Mouse (Mus musculus): ENCODE data around the gene Vezt. TPM values are rescaled to one million over a fixed set of nuclear protein-coding genes. Genes with fewer than 3 reads are reported as not detected.

Gene Vezt
- total RNA-seq (2017) = 6.0 and 14.7 TPM in 2 replicates

DNA sequence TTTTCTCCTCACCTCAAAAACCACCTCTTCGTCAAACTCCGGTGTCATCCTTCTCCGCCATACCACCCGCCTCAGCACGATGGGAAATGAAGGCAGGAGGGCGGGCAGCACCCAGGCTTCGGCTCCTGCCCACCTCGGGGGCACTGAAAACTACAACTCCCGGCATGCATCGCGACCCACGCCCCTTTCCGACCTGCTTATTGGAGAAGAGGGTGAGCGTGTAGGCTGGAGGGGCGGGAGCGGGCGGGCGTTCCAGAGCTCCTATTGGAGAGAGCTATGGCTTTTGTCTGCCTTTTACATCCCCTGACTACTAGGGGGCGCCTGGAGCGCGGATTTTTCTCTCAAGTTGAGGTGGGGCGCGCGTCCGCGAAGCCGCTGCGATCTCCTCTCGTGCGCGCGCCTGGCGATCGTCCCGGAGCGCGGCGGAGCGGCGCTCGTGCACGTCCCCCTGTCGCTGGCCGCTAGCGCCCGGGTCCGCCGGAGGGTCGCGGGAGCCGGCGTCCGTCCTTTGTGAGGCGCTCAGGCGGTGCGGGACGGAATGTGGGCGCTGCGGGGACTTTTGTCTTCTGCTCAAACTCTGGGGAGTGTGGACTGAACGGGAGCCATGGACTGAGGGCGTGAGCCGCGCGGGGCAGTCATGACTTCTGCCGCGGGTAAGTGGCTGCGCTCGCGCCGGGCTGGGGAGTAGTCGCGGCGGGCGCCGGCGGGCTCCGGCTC is at the start of gene Vezt, which contains the start of gene Fgd6:
Gene Vezt, minus strand, starts transcription at position 160 of the 717 bp plus-strand sequence.
Gene Fgd6, plus strand, starts transcription at position 344 of the 717 bp plus-strand sequence.
- ATAC-seq (replicated peaks; ENCODE audit: low read depth, poor library complexity, severe bottlenecking) = peak; percentile 92

DNA sequence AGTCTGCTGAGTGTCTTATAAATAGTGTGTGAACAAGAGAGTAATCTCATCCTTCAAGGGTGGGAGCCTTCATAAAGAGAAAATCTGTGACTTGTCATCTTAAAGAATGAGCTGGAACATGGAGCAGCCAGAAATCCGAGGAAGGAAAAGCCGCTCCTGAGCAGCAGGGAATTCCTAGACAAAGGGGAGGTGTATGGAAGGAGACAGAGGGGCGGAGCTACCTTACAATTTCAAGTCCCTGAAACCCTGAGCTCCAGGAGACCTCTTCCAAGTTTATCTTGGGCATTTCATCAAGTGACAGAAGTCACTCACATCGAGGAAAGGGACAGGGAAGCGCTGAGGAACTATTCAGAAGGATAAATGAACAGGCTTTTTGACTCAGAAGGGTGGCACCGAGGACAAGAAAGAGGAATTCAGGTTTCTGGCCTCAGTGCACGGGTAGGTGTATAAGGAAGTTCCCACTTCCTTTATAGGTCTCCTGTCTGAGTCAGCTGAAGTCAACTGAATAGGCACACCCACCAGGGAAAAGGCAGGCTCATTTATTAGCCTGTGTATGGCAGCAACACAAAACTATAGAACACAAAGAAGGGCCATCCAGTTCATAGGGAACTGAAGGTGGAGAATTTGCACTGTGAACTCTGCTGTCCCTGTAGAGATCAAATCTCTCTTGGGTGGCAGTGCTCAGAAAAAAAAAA is 46.6 kb upstream of the Vezt start:
- ATAC-seq (replicated peaks; ENCODE audit: low read depth, poor library complexity, severe bottlenecking) = peak; percentile 73

DNA sequence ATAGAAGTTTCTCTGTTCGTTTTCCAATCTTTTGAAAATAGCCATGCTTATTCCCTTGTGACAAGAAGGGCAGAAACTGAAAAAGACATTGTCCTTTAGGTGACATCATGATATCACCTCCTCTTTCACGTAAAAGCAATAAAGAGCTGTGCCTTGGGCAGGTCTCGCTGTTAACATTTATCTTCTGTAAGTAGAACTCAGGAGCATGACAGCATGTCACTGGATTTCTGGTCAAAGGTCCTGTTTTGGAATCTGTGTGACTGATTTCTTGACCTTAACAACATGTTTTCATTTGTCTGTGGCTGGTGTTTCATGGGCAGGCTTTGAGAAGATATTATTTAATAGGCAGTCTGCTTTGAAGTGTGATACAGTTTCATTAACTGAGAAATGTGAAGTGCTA is 45.1 kb upstream of the Vezt start:
- no peak for ATAC-seq (replicated peaks; ENCODE audit: low read depth, poor library complexity, severe bottlenecking)

DNA sequence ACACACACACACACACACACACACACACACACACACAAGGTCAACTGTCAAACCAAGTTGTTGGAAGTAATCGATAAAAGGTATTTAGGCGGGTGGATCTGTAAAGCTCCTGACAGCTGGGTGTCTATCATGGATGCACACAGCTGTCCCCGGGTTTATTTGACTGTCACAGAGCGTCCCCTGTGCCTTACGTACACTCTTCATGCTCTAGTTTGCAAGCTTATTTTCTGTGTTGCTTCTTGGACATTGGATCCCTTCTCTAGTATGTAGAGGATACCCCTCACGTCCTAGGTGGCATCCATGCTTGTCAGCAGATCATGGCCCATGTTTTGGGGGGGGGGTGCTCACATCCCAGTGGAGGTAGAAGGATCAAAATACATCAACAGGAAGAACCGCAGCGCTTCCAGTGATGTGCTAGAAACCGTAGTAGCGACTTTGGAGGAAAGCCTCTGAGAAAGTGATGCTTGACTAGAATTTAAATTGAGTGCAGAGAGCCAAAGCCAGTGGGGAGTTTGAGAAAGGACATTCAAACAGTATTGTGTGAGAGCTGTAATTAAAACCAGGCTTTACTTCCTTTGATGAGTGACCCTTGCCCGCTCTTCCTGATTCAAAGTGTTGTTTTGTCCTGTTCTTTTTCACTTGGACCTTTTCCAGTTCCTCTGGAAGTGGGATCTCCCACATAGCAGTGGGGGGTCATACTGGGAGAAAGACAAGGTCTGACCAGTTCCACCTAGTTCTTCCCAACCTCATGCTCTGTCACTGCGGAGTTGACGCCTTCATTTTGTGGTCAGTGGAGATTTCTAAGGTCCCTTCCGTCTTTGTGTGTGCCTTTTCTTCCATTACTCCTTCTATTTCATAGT is 41.6 kb upstream of the Vezt start:
- no peak for ATAC-seq (replicated peaks; ENCODE audit: low read depth, poor library complexity, severe bottlenecking)

DNA sequence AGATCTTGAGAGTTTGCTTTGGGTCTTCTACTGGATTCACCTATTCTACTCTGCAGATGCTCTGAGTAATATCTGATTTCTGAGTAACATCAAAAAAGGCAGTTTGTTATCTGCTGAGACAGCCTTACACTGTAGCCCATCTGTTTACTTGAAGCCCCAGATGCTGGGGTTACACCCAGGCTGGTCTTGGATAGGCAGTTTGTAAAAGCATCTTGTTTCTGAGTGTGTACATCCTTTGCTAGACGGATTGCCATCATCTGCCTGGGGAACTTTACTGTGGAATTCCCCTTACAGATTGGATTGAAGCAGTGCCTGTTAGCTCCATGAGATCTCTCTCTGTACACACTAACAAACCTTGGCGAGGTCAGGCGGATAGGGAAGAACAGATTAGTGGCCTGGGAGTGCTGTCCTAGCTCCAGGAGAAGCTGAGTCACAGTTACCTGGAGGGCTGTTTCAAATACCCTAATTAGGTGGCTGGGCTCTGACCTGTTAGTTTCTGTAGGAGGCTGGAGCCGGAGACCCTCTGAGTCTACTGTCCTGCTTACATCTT is 37.4 kb upstream of the Vezt start:
- no peak; the same call in 1 of the 2 replicates for ATAC-seq (replicated peaks; ENCODE audit: low read depth, poor library complexity, severe bottlenecking)

DNA sequence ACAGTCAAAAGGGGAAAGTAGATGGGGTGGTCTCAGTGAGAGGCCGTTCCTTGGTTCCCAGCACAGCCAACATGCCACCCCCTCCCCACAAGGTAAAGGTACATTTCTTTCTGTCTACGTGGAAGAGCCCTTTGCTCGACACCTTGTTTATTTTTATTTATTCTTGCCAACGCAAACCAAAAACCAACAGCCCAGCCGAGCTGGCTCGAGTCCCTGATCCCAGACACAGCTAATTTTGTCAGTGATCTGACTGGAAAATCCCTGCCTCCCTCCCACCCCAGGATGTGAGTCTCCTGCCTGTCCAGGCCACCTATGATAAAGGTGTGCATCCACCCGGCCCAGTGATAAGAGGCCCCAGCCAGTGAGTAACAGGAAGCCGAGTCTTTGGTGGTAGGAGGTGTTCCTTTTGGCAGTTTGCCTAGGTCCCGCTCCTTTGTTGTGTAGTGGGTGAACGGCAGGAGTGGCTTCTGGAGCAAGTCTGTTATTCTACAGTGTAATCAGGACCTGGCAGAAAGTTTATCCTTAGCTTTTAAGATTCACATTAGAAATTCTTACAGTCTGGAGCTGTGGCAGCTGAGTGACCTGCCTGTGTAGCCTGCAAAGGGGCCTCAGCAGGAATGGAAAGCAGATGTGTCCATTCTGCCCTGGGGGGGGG is 36.8 kb upstream of the Vezt start:
- ATAC-seq (replicated peaks; ENCODE audit: low read depth, poor library complexity, severe bottlenecking) = peak; percentile 47; the same call in 1 of the 2 replicates

DNA sequence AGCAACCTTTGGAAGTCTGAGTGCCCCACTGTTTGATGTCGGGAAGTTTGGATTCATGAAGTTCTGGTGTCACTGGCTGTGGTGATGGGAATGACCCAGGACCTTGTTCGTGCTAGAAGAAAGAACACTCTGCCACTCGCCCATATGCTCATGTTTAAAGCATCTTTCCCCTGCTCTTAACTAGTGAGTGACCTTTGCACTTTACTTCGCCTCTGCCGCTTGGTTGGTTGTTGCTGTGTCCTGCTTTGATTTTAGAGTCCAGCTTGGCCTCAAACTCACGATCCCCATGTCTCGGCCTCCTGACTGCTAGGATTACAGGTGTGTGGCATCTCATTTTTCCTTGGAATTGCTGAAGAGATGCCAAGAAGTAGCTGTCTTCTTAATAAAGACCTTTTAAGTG is 36.0 kb upstream of the Vezt start:
- no peak for ATAC-seq (replicated peaks; ENCODE audit: low read depth, poor library complexity, severe bottlenecking)

DNA sequence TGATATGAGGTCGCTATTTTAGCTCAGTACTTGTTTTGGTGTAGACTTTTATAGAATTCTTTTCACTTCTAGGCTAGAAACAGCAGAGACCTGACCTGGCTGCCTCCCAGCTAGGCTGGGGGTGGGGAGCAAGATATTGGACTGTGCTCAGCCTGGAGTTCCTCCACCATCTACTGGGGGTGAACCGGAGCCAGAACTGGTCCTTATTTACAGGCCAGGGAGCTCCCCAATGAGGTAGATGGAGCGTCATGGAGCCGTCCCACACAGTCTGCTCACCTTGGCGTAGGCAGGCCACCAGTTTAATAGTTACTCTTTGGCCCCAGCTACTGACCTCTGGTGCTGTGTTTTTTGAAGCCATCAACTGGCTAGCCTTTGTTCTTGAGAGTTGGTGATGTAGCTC is 33.1 kb upstream of the Vezt start:
- ATAC-seq (replicated peaks; ENCODE audit: low read depth, poor library complexity, severe bottlenecking) = no peak

DNA sequence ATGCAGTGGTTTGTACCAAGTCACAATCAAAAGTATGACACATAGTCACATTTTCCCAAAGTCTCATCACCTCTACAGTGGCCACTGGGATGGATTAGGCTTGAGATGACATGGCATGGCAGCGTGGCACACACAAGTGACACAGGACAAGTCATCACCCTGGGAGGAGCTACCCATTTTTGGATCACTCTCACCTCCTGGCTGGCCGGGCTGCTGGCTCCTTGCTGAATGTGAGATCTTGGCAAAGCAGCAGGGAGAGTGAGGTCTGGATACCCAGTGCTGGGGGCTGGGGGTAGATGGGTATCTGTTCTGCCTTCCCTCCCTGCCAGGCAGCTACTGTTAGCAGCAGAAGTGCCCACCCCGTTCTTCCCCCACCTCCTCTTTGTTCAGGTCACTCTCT is 31.3 kb upstream of the Vezt start:
- no peak for ATAC-seq (replicated peaks; ENCODE audit: low read depth, poor library complexity, severe bottlenecking)

DNA sequence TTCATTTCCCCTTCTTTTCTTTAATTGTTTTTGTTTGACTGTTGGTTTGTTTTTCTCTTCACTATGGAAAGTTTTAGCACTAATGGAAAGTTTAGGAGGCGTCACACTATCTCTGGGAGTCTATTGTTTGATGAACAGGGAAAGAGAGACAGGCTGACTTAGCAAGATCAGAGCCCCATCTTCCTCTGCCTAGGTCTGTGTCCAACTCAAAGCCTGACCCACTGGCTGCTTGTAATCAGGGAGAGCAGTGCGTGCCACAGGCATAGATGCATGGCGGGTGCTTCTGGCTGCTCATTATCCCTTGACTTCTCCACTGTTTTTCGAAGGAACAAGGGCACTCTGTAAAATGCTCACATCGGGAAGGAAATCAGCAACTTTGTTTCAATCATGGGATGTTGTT is 26.7 kb upstream of the Vezt start:
- no peak for ATAC-seq (replicated peaks; ENCODE audit: low read depth, poor library complexity, severe bottlenecking)

DNA sequence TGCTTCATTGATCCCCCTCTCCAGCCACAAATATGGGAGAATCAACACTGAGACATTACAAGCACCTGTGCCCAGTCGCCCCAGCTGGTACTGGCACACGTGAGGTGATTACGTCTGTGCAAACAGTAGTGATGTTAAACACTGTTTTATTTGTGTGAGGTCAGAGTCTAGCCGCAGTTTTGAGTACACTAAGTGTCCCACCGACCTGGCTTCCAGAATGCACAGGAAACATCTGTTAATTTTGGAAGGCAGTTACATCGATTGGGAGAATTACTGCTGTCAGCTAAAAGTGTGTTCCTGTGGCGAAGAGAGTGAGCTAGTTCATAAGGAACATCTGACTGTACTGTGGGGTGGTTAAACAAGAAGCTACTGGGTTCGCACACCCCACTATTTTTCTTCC is 24.6 kb upstream of the Vezt start:
- 0 out of 2 replicates have a peak, but pooled peaks have one; percentile 29 for ATAC-seq (replicated peaks; ENCODE audit: low read depth, poor library complexity, severe bottlenecking)

DNA sequence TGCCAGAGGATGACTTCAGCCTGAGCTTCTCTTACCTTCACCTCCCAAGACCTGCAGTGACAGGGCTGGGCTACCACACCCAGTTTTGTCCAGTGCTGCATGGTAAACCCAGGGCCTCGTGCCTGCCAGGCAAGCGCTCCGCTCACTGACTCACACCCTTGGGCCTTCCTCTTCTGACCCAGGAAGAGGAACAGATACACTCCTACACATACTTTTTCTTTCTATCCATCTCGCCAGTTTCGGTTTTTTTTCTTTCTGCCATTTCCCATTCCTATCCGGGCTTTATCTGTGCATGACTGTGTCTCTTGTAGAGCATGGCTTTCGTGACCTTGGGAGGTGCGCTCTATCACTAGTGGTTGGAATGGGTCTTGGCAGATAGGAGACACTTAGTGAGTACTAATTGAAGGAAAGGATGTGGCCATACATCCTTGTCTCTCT is 24.0 kb upstream of the Vezt start:
- ATAC-seq (replicated peaks; ENCODE audit: low read depth, poor library complexity, severe bottlenecking) = no peak

DNA sequence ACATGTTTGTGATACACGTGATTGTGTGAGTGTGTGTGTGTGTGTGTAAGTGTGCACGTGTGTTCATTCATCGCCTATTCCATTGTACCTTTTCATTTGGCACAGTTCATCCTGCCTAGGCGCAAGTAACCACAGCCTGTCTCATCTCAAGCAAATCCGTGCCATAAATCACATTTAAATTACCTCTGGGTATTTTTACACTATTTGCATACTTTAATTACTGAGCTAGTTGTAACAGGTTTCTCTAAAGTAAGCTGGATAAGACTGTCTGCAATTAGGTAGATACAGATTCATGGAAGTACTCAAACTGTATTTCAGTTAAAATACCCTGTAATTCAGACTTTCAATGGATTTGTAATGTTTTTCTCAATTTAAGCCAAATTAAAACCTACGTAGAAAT is 20.9 kb upstream of the Vezt start:
- ATAC-seq (replicated peaks; ENCODE audit: low read depth, poor library complexity, severe bottlenecking) = no peak

DNA sequence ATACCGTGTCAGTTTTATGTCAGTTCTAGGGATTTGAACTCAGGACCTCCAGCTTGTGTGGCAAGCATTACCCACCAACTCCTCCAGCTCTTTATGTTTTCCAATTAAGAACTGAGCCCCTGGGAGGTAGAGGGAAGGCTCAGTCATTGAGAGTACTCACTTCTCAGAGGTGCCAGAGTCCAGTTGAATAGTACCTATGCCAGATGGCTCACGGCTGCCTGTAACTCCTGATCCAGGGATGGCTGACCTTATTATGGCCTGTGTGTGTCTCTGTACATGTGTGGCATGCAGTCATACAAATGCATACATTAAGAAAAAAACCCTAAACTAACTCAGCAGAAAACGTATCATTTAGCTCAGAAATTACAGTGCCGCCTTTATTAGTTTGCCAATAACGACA is 15.1 kb upstream of the Vezt start:
- ATAC-seq (replicated peaks; ENCODE audit: low read depth, poor library complexity, severe bottlenecking) = no peak

DNA sequence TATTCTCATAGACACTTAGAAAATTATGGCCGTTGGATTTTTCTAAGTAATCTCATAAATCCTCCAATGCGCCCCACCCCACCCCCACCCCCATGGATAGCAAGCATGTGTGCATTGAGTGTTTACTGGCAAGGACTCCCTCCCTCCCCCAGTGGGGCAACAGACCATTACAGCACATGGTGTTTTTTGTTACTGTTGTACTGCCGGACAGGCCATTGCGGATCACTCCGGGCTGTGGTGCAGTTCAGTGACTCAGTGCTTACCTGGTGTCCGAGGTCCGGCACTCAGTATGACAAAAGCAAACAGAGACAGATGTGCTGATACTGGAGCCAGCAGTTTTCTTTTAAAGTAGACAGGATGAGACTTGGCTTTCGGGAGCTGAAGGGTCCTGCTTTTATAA is 13.5 kb upstream of the Vezt start:
- no peak for ATAC-seq (replicated peaks; ENCODE audit: low read depth, poor library complexity, severe bottlenecking)

DNA sequence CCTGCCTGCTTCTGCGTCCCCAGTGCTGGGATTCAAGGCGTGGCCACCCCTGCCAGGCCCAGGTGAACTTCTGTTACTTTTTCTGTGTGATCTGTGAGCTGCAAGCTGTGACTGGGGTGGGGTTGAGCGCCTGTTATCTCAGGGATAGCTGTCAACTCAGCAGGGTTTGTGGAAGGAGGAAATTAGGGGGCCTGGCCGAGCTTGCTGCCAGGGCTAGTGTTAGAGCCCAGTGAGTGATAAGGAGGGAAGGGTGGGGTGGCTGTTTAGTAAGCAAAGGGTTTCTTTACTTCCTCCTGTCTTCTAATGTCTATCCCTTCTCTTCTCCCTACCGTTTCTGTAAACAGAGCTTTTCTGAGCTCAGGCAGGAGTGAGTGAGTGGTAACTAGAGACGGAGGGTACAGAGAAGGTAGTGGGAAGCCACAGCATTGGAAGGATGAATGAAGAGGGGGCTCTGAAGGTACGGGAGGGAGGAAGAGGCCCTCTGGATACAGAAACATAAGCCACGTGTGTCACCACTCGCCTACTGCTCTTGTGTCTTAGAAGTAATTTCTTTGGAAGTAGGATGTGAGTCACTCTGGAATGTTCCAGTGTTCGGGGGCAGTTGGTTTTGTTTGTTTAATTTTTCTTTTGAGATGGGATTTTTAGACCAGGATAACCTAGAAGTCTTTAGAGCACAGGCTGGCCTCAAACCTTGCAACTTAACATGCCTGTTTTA is 12.4 kb upstream of the Vezt start:
- peak; percentile 97 for ATAC-seq (replicated peaks; ENCODE audit: low read depth, poor library complexity, severe bottlenecking)

DNA sequence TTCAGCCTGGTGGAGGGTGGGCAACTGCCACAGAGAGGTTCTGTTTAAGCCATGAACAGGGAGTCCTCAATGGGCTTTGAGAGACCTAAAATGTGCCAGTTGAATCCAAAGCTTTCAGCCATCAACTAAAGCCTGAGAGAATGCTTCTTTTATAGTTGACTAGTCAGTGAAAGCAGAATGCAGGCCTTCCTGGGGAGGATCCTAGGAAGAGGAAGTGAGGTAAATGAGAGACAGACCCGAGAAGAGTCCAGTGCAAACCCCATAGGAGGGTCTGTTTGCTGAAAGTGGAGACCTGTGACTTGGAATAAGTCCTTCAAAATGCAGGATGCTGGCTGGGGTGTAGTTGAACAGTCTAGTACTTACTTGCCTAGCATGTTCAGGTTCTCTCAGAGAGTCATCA is 11.4 kb upstream of the Vezt start:
- no peak for ATAC-seq (replicated peaks; ENCODE audit: low read depth, poor library complexity, severe bottlenecking)

DNA sequence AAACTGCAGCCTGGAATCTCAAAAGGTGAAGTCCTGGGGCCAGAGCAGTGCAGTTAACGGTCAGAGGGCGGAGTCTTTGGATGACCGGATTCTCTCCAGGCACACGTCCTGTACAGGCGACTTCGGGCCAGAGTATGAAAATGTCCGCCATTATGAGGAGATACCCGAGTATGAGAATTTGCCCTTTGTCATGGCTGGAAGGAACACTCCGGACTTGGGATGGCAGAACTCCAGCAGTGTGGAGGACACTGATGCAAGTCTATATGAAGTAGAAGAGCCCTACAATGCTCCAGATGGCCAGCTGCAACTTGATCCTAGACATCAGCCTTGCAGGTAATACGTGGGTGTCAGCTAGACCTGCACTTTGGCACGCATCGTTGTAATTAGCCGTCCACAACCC is 9.7 kb upstream of the Vezt start:
- ATAC-seq (replicated peaks; ENCODE audit: low read depth, poor library complexity, severe bottlenecking) = no peak

DNA sequence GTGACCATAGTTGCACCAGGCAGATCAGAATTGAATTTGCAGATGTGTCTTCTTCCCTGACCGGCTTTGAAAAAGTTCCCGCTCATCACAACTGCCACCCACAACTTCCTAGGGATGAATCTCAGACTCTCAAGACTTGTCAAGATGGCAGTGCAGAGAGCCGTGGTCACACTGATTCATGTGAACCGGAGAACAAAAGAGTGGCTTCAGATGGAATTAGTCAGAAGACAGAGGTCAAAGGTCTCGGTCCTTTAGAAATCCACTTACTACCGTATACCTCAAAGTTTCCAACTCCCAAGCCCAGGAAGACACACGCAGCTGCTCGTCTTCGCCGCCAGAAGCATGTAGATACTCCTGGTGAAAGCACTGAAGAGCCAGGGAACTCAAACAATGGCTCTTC is 8.3 kb upstream of the Vezt start:
- ATAC-seq (replicated peaks; ENCODE audit: low read depth, poor library complexity, severe bottlenecking) = no peak

Data from common myeloid progenitor, adult 5-6 weeks (primary cell).